Mouse (Mus musculus): ENCODE measurements around the gene Yars. TPM values are rescaled to one million over a fixed set of nuclear protein-coding genes. Genes with fewer than 3 reads are reported as not detected.
A peak's percentile ranks its signal among the peaks of the same experiment; 100 is the strongest.
"Not testable (repeated sequence)": the region's sequence is repeated elsewhere in the genome, so short reads cannot be mapped to it uniquely, and the experiment has no call there.

Yars gene
- total RNA-seq, 4 experiments from 2014 or later = 83.3 to 108 (median 89.0) TPM

DNA sequence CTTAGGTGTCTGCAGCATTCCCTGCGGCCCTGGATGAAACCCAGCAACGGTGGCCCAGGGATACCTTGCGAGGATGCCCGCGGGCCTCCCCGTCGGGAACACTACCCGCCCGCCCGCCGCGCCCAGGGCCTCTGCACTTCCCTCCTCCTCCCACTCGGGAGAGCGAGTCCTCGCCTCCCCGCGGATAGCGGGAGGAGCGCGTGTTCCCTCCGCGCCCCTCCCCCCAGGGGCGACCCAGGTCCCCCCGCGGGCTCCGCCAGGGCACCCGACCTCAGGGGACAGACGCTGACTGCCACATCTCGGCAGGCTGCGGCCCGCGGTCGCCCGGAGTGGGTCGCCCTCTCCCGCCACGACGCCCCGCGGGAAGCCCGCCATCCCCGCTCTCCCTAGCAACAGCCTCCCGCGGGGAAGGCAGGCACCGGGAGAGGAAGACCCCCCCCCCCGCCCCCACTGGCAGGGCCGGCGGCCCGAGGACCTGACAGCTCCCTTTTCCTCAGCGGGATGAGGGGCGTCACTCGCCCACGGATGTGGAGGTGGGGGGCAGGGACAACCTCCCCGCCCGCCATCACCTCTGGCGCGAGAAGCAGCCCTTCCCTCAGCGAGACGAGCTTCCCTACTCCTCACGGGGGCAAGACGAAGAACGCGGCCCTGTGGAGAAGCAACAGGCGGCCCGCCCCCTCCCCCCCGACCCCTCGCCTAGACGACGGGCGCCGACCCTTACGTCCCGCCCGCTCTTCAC is 588 bp upstream of the Yars start:
- DNase-seq = peak; percentile 50

GRCm38 (mm10) chr4:129190538-129190937 is 978 bp downstream of the Yars start:
- peak; percentile 34 for DNase-seq

- no peak for DNase-seq
Observed at GRCm38 (mm10) chr4:129191691-129192090, 2.1 kb downstream of the Yars start.

- DNase-seq = no peak
Observed at GRCm38 (mm10) chr4:129194280-129194679, 4.7 kb downstream of the Yars start.

GRCm38 (mm10) chr4:129197514-129197913 is 8.0 kb downstream of the Yars start:
- DNase-seq = no peak

DNA sequence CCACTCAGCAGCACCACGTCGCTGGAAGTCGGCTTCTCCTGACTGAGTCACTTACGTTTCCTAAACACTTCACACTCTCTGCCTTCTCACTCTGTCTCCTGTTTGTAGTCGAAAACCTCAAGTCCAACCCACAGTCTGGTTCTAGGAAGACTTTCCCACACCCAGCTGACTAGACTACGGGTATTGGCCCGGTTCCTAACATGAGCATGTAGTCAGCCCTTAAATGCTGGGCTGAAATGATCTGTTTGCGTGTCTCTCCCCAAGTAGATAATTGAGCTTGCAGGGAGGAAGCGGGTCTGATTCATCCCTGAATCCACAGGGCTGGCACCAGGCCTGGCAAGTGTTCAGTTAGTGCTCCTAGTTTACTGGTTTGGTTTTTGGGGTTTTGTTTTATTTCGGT is 15.1 kb downstream of the Yars start:
- no peak for DNase-seq

GRCm38 (mm10) chr4:129206792-129207191 is 17.2 kb downstream of the Yars start:
- DNase-seq = no peak

GRCm38 (mm10) chr4:129209504-129209903 is 19.9 kb downstream of the Yars start:
- DNase-seq = no peak

- DNase-seq = no peak
Observed at GRCm38 (mm10) chr4:129211461-129211860, 21.9 kb downstream of the Yars start.

- DNase-seq = not testable (repeated sequence)
Observed at GRCm38 (mm10) chr4:129212486-129212885, 22.9 kb downstream of the Yars start.

- DNase-seq = no peak
Observed at GRCm38 (mm10) chr4:129218569-129219175, 29.1 kb downstream of the Yars start.

DNA sequence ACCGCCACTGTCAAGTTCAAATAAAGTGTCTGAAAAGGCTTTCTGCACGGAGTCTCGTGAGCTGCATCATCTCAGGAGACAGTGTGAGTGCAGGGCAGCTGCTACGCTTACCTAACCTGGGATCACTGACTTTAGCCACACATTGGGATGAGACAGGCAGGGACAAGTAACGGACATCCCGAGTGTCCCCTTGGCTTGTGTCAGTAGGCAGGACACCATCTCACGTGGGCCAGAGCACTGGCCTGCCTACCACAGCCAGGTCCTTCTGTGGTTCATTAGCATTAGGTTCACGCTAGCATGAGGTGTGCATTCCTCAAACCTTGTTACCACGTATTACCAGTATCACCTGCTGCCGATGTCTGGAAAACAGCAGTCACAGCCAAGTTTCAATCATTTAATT is 29.6 kb downstream of the Yars start:
- DNase-seq = no peak

GRCm38 (mm10) chr4:129220376-129221089 is 31.0 kb downstream of the Yars start:
- no peak for DNase-seq

DNA sequence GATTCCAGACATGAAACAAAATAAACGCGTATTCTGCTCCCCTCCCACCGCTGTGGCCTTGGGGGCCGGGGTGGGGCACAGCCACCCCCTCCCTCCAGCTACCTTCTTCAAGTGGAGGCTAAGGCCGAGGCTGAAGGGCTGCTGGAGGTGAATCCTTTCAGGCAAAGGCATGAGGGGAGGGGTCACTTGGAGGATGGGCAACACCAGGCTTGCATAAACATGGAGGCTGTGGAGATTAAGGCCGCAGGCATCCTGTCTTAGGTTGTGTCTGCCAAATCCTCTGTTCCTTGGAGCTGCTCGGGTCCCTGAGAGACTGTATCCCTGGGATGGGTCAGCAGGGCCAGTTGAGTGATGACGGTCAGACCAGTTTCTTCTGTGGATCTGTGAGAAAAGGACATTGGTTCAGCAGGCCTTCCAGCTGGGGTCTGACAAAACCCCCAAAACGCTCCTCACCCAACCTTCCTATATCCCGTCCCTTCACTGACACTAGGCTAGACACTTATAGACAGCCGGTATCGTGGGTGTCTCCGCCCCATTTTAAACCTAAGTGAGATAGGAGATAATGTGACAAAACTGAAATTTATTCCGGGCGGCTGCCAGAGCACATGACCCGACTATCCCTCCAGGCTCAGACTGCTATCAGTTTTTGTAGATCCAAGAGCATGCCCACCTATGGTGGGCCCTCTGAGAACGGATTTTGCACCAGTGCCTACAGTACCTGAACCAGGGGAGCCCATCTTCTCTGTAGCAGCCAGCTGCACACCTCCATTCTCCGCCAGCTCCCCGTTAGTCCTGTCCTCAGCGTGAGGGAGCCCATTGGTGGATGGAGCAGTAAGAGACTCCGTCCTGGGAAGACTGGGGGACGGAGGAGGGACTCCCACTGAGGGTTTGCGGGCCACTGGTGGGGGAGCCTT is 31.8 kb downstream of the Yars start:
- no peak for DNase-seq

- no peak for DNase-seq
Observed at GRCm38 (mm10) chr4:129222019-129222925, 32.7 kb downstream of the Yars start.

DNA sequence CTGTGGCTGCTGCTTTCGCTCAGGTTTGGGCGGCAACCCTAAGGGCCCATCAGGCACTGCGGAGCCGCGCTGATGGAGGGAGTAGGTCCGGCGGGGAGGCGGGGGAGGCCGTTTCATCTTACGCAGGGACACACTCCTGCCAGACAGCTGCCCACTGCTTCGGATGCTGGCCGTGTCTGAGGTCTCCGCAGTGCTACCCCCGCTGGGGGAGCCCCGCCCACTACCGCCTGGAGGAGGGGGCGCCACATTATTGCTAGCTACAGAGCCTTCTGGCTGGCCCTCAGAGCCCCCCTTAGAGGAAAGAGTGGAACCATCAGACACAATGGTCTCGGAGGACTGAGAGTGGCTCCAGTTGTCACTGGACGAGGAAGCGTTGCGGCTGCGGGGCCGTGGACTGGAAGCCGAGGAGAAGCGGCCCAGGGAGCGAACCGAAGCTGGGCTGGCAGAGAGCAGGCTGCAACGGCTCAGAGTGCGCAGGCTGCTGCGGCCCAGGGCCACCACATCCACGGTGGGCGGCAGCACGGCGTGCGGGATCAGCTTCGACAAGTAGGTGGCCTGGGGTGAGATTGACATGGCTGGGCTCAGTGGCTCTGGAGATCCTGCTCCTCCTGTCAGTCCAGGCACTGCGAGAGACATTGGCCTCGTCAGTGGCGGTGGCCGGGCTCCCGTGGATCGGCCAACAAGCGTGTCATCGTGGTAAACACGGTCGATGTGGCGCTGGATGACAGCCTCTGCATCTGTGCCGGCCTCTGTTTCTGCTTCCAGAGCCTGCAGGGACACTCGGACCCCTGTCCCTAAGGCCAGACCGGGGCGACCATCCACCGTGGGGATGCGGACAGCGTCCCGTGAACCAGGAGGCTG is 34.1 kb downstream of the Yars start:
- no peak for DNase-seq

GRCm38 (mm10) chr4:129225315-129225714 is 35.8 kb downstream of the Yars start:
- DNase-seq = no peak

DNA sequence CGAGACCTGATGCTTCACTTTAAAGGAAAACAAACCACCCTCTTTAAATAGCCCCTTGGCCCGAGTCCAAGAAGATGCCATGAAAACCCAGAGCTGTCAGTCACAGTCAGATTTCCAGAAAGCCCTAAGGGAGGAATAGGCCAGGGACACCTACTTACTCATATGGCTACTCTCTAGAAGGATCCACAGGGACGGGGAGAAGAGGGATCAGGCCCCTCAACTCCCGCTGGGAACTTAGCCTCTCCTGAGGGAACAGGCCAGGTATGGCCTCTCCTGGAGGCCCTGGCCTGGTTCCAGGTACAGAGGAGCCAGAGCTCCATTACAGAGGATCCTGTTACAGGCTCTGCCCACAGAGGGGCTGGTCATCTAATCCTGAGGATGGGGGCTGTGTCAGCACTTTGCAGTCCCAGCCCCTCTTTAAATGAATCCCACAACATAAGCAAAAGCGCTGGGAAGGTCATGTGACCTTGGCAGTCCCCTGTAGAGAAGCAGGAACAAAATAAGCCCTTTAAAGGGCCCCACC is 36.9 kb downstream of the Yars start:
- no peak for DNase-seq

GRCm38 (mm10) chr4:129227170-129227984 is 37.8 kb downstream of the Yars start:
- no peak for DNase-seq

Measured in adrenal gland, adult 8-10 months (tissue).